Mouse (Mus musculus) testis, adult 10 weeks (tissue): ENCODE results near the gene AW549877. TPM values are rescaled to one million over a fixed set of nuclear protein-coding genes. Genes with fewer than 3 reads are reported as not detected.

Source experiments
- polyA plus RNA-seq: library from polyadenylated mRNA; stranded (reverse); fragments of 350-450 nt; fragmentation: Illumina TruSeq; extraction: RNeasy Lipid Tissue Mini Kit (QIAGEN cat#74804); gene quantifications from one replicate; pipeline ENCODE4 v1.2.3, GENCODE M21; 2014; ENCODE audit warnings: low read depth, low replicate concordance

The AW549877 gene
- 37.2 TPM for polyA plus RNA-seq

GRCm38 (mm10) chr15:3995448-3996266, at the start of gene AW549877:
AW549877 (minus strand) TSS chr15:3995744.

GRCm38 (mm10) chr15:4026231-4026773, 30.8 kb upstream of the AW549877 start, which contains the start of gene Oxct1:
Oxct1 (plus strand) TSS chr15:4026383.

GRCm38 (mm10) chr15:3979061-3979848, 16.3 kb downstream of the AW549877 start, which contains the start of gene Fbxo4:
Fbxo4 (minus strand) TSS chr15:3979573.

Other genes starting within 250 kb of the AW549877 start
- gene Fbxo4, start 16.2 kb downstream of the AW549877 start, polyA plus RNA-seq = 10.9 TPM
- gene Oxct1, start 30.6 kb upstream of the AW549877 start, polyA plus RNA-seq = 79.6 TPM